Mouse (Mus musculus) olfactory bulb, adult 2 months (tissue): ENCODE data around the gene Pon3.

Source experiments
- CTCF ChIP-seq: fragments of 200-500 bp; IDR thresholded peaks from 2 replicates; pipeline ENCODE4 v1.5.1; 2012; ENCODE audit warnings: low read depth, mild to moderate bottlenecking, low read length, moderate library complexity; ENCODE audit not compliant: insufficient read depth
- POLR2A ChIP-seq: fragments of 200-500 bp; IDR thresholded peaks from 2 replicates; pipeline ENCODE4 v1.6.1; 2012; ENCODE audit warnings: mild to moderate bottlenecking, low read depth, low read length, moderate library complexity; ENCODE audit not compliant: insufficient read depth

DNA sequence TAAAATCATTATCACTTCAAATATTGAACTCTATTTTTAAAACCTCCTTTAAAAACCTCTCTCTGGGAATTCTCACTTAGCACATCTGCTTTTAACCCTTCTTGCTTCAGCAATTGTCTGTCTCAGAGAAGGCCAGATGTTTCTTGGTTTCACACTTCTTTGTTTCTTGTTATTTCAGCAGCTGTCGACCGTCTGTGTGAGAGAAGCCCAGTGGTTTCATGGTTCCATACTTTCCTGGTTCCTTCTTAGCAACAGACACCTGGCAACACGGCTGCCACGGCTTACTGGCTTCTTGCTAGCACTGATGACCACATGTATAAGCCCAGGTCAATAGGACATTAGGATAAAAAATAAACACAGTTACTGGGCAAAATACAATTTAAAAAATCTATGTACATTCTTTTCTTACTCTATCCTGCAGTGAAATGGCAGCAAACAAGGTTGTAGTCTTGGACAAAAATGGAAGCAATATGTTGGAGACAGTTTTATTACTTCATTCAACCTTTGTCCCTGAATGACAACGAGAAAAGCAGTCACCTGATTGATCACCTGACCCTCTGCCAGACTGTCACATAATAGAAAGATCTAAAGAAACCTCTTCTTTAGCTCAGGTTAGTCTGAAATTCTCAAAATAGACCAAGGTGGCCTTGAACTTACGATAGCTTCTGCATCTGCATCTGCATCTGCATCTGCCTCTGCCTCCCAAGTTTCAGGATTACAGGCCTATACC lies 24.7 kb upstream of the Pon3 start:
- no peak for TF ChIP-seq CTCF
- no peak for TF ChIP-seq POLR2A
